Mouse (Mus musculus) olfactory bulb, adult 2 months (tissue): Measurements from ENCODE around the gene Hcn2. TPM values are rescaled to one million over a fixed set of nuclear protein-coding genes. Genes with fewer than 3 reads are reported as not detected.
"Not testable (repeated sequence)": the region's sequence is repeated elsewhere in the genome, so short reads cannot be mapped to it uniquely, and the experiment has no call there.

Source experiments
- H3K27ac ChIP-seq: fragments of 200-500 bp; 2 replicates; pipeline ENCODE4 v1.5.1; 2012; ENCODE audit warnings: low read depth, low read length; ENCODE audit not compliant: insufficient read depth
- H3K4me1 ChIP-seq: fragments of 200-500 bp; 2 replicates; pipeline ENCODE4 v1.6.1; 2012; ENCODE audit warnings: low read length; ENCODE audit not compliant: control insufficient read depth, insufficient read depth
- H3K4me3 ChIP-seq: fragments of 200-500 bp; 2 replicates; pipeline ENCODE4 v1.5.1; 2012; ENCODE audit warnings: mild to moderate bottlenecking, low read depth, low read length, moderate library complexity; ENCODE audit not compliant: insufficient read depth
- CTCF ChIP-seq: fragments of 200-500 bp; IDR thresholded peaks from 2 replicates; pipeline ENCODE4 v1.5.1; 2012; ENCODE audit warnings: low read depth, mild to moderate bottlenecking, low read length, moderate library complexity; ENCODE audit not compliant: insufficient read depth
- POLR2A ChIP-seq: fragments of 200-500 bp; IDR thresholded peaks from 2 replicates; pipeline ENCODE4 v1.6.1; 2012; ENCODE audit warnings: mild to moderate bottlenecking, low read depth, low read length, moderate library complexity; ENCODE audit not compliant: insufficient read depth
- WGBS: fragments of 180-500 bp; shearing (Covaris S2); methylation state at CpG from one replicate; pipeline ENCODE4 v1.1.7; 2018; 5-methylcytosine and 5-hydroxymethylcytosine counted together
- polyA plus RNA-seq: library from polyadenylated mRNA; stranded (reverse); fragments of >200 nt; gene quantifications from 2 replicates; pipeline ENCODE4 v1.2.4, GENCODE M21; 2012; ENCODE audit warnings: low replicate concordance; ENCODE audit not compliant: missing spikeins, insufficient read depth, insufficient read length

Gene Hcn2
- polyA plus RNA-seq, 1 experiment = not detected

DNA sequence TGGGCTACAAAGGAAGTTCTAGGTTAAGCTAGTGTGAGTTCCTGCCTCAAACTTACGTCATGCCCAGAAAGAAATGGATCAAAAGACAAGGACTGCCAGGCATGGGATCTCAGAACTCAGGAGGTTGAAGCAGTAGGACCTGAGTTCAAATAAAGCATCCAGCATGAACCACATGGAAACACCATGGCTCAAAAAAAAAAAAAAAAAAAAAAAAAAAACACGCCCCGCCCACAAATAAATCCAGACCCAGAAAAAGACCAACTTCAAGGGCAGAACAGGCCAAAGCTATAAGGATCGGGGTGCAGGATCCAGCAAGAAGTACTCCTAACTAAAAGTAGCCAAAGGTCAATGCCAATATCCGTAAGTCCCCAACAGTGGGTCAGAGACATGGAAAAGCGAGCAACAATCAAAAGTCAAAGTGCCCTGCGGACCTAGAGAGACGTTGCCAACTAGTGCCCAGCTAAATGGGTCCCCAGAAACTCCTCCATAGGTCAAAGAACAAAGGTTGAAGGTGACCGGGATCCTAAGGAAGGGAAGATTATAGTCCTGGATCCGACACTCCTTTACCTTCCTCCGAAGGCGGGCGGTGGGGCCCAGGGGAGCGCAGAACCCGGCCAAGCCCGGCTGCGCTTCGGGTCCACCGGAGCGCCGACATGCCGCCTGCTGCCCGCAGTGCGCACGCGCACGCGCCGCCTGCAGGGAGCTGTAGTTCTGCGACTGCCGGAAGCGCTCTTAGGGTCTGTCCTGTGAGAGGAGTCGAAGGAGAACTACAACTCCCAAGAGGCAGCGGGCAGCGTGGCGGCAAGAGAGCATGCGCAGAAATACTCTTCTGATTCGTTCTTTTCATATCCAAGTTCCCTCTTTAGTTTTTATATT is 29.7 kb downstream of the Hcn2 start, which contains the start of gene Polrmt:
Gene Polrmt (minus strand): TSS at position 684 of the 876 bp plus-strand sequence.
- peak; percentile 93 for TF ChIP-seq POLR2A
- TF ChIP-seq CTCF = no peak
- H3K27ac ChIP-seq = no peak within 1 kb of the TSS
- 2% methylated on average over 38 of the region's 38 CpGs for WGBS
- peak within 1 kb of the TSS; percentile 70 for H3K4me3 ChIP-seq
- H3K4me1 ChIP-seq = peaks cover 4% of the 10 kb centered on the region; the same call in 1 of the 2 replicates

- TF ChIP-seq CTCF (no peak), POLR2A (no peak)
- Histone ChIP-seq H3K4me1 (peaks cover 4% of the 10 kb centered on the region; the same call in 1 of the 2 replicates), H3K27ac (no peak overlapping the region), H3K4me3 (no peak overlapping the region)
- WGBS = 18% methylated on average over 6 of the region's 6 CpGs
Measured at GRCm38 (mm10) chr10:79746774-79747151, 30.3 kb downstream of the Hcn2 start.

GRCm38 (mm10) chr10:79748496-79748895 is 32.1 kb downstream of the Hcn2 start:
- WGBS = 81% methylated on average over 6 of the region's 6 CpGs
- TF ChIP-seq POLR2A = no peak
- H3K4me1 ChIP-seq = peaks cover 4% of the 10 kb centered on the region; the same call in 1 of the 2 replicates
- no peak overlapping the region for H3K27ac ChIP-seq
- H3K4me3 ChIP-seq = no peak overlapping the region

DNA sequence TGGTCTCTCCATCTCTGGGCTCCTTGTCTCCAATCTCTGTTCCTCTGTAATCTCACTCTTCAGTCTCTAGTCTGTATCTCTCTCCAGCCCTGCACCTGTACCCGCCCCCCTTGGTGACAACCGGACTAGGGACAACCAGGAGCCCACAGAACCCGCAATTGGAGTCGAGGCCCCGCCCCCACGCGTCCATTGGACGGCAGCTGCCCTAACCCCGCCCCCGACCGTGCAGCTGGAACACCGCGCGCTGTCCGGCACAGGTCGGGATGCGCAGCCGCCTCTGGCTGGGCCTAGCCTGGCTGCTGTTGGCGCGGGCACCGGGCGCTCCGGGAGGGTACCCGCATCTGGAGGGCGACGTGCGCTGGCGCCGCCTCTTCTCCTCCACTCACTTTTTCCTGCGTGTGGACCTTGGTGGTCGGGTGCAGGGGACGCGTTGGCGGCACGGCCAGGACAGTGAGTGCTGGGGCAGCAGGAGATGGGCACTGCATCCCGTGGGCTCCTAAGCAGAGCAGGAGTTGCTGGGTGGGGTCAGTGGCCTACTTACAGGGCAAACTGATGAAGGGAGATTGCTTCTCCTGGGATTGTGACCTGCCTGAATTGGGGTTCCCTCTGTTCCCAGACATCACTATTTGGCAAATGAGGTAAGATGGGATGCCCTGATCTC is 38.6 kb downstream of the Hcn2 start, which contains the start of gene Fgf22:
Gene Fgf22 (plus strand): TSS at position 221 of the 661 bp plus-strand sequence.
- Histone ChIP-seq H3K4me1 (peaks cover 6% of the 10 kb centered on the region), H3K4me3 (peak within 1 kb of the TSS; percentile 53), H3K27ac (no peak within 1 kb of the TSS)
- TF ChIP-seq POLR2A (no peak), CTCF (no peak)
- 1% methylated on average over 36 of the region's 36 CpGs for WGBS

GRCm38 (mm10) chr10:79755854-79756253 is 39.4 kb downstream of the Hcn2 start:
- TF ChIP-seq CTCF = no peak
- TF ChIP-seq POLR2A = no peak
- Histone ChIP-seq H3K27ac (no peak overlapping the region), H3K4me1 (peaks cover 6% of the 10 kb centered on the region), H3K4me3 (no peak overlapping the region)
- 89% methylated on average over 3 of the region's 3 CpGs for WGBS

- H3K27ac ChIP-seq = no peak overlapping the region
- WGBS = 89% methylated on average over 24 of the region's 24 CpGs
- no peak overlapping the region for H3K4me3 ChIP-seq
- TF ChIP-seq POLR2A = no peak
- no peak for TF ChIP-seq CTCF
- peaks cover 6% of the 10 kb centered on the region for H3K4me1 ChIP-seq
Measured at GRCm38 (mm10) chr10:79756660-79757059, 40.2 kb downstream of the Hcn2 start.

DNA sequence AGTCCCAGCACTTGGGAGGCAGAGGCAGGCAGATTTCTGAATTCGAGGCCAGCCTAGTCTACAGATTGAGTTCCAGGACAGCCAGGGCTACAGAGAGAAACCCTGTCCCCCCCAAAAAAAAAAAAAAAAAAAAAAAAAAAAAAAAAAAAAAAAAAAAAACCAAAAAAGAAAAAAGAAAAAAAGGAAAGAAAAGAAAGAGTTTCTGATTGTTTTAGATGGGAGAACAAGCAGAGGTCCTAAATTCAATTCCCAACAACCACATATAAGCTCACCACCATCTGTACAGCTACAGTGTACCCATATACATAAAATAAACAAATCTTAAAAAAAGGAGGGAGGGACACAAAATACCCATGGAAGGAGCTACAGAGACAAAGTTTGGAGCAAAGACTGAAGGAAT is 43.2 kb downstream of the Hcn2 start:
- not testable (repeated sequence) for H3K27ac ChIP-seq, H3K4me3 ChIP-seq
- peaks cover 23% of the 10 kb centered on the region for H3K4me1 ChIP-seq
- 91% methylated on average over 1 of the region's 1 CpGs for WGBS

GRCm38 (mm10) chr10:79760603-79761143 is 44.2 kb downstream of the Hcn2 start:
- H3K4me3 ChIP-seq = no peak overlapping the region
- no peak for TF ChIP-seq CTCF
- no peak for TF ChIP-seq POLR2A
- WGBS = 90% methylated on average over 11 of the region's 11 CpGs
- no peak overlapping the region for H3K27ac ChIP-seq
- H3K4me1 ChIP-seq = peaks cover 26% of the 10 kb centered on the region

DNA sequence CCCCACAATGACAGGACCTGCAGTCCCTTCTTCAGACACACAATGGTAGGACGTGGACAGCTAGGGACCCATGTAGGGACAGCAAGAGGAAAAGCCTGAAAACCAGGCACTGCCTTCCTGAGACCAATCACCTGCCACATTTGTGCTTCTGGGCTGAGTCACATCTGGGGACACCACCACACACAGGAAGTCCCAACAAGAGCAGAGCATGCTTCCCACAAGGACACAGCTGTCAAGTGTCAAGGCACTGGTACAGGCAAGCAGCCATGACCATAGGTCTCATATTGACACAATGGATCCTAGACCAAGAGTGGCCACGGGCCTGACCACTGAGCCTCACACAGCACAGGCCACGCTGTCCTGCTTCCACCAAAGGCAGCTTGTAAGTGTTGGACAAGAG is 46.4 kb downstream of the Hcn2 start:
- 82% methylated on average over 3 of the region's 3 CpGs for WGBS
- Histone ChIP-seq H3K4me3 (no peak overlapping the region), H3K4me1 (peaks cover 32% of the 10 kb centered on the region), H3K27ac (no peak overlapping the region)
- TF ChIP-seq POLR2A = no peak
